Mouse (Mus musculus) CH12F3 (cell line): ENCODE results near the gene Prr15l.

ENCODE experiments used
- in situ Hi-C: fragments of 300-500 bp; cut with MboI; formaldehyde crosslinking; loops from 2 replicates; pipeline ENCODE4 v1.14.3; 2020; ENCODE audit warnings: low sequenced_read_pairs

Prr15l gene

DNA sequence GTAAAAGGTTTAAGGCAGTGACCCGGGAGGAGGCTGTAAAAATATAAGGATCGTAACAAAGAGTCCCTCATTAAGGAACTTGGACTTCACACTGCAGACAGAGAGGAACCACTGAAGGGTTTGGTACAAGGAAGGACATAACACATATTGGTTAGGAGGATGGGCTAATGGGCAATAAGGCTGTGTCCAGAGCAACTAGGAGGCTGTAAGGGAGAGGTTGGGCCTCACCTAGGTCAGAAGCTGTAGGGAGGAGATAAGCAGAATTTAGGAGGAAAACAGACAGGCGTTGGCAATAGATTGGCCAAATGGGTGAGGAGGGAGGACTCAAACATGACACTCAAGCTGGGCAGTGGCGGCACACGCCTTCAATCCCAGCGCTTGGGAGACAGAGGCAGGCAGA, 10.5 kb upstream of the Prr15l start:
- in situ Hi-C loops, result loop anchor here (10.0 kb wide), 1 partner anchor 53 kb away; no protein-coding TSS in a partner anchor

DNA sequence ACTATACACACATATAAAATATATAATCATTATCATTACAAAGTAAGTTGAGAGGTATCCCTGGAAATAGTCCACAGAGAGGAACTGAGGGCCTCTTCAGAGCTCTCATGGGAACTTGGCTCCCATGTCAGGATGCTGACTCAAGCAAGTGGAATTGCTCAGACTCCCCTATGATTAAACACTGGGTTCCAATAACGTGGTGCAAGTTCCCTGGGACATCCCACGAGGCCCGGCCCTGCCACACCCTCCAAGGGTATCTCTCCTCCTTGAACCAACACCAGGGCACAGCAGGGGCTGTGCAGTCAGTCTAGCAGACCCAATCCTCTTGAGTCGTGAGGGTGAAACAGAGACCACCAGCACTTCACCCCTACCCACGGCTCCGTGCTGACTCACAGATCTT, 8.9 kb upstream of the Prr15l start:
- in situ Hi-C loops, result loop anchor here (10.0 kb wide), 1 partner anchor 54 kb away; no protein-coding TSS in a partner anchor

DNA sequence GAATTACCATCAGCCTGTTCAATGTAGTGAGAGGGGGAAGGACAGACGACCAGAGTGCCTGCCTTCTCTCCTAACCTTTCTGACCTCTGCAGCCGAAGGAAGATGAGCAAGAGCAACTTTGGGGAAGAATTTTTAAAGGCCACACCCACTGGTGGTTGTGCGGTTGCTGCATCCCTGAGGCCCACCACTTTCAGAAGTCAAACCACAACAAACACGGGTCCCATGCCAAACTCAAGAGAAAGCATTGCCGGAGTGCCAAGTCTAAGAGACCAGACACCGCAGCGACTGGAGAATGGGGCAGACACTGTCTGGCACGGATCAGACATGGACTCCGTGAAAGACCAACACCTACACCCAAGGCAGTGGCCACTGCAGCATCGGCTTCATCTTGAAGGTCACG, 3.0 kb upstream of the Prr15l start:
- in situ Hi-C loops, result loop anchor here (5.0 kb wide), 1 partner anchor 37 kb away; no protein-coding TSS in a partner anchor

DNA sequence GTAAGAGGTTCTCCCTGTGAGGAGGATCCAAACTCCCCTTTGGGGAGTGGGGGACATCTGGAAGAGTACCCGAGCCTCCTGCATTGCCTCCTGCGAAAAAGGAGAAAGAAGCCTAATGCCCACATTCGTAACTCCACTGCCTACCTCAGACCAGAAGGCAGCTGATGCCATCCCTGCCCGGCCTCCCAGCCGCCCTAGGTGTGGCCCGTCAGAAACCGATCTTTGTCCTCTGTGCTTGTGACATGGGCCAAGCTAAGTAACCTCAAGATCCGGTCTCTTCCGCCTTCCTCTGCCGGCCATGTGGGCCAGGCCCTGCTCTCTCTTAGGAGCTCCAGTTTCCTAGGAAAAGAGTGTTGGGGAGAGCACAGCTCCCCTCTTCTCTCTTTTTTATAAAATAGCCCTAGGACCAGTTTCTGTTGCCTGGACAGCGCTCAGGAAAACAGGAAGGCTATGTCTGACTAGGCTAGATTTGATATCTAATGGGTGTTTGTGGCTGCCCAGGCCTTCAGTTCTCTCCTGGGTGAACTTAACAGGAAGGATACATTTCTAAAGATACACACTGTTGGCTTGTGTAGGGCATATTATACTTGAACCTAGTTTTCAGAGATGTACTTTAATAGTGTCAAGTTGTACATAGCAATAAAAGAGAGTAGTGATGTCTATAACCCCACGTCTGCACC, 2.3 kb upstream of the Prr15l start:
- in situ Hi-C loops, result loop anchor here (5.0 kb wide), 1 partner anchor 37 kb away; no protein-coding TSS in a partner anchor

DNA sequence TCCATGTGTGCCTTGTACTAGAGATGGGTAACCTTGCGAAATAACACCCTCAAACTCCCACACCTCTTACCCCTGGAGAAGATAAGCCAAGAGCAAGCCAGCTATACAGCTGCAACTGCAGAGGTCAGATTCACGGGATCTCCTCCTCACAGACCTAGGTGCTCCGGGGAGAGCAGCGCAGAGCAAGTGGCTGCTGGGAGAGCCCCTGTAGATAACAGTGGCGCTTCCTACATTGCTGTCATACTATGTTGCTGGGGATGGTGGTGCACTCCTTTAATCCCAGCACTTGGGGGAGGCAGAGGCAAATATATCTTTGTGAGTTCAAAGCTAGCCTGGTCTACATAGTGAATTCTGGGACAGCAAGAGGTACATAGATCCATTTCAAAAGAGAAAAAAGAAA, 1.3 kb upstream of the Prr15l start:
- in situ Hi-C loops, result loop anchor here (5.0 kb wide), 1 partner anchor 36 kb away; no protein-coding TSS in a partner anchor

DNA sequence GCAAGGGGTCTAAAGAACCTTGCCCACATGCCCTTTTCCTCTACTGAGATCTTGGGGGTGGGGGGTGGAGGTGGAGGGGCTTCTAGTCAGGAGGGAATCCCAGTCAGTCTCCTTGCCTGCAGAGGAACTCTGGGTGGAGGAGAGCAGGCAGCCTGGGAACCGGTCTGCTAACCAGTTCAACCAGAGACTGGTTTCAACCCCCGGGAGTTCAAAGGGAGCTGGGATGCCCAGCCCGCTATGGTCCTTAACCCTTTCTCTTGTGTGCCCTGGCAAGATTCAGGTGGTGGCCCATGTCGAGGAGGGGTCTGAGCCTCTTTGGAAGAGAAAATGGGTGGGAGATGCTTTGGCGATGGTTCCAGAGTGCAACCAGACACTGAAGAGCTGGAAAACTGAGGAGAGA, 787 bp downstream of the Prr15l start:
- in situ Hi-C loops, result loop anchor here (5.0 kb wide), 1 partner anchor 34 kb away; no protein-coding TSS in a partner anchor

DNA sequence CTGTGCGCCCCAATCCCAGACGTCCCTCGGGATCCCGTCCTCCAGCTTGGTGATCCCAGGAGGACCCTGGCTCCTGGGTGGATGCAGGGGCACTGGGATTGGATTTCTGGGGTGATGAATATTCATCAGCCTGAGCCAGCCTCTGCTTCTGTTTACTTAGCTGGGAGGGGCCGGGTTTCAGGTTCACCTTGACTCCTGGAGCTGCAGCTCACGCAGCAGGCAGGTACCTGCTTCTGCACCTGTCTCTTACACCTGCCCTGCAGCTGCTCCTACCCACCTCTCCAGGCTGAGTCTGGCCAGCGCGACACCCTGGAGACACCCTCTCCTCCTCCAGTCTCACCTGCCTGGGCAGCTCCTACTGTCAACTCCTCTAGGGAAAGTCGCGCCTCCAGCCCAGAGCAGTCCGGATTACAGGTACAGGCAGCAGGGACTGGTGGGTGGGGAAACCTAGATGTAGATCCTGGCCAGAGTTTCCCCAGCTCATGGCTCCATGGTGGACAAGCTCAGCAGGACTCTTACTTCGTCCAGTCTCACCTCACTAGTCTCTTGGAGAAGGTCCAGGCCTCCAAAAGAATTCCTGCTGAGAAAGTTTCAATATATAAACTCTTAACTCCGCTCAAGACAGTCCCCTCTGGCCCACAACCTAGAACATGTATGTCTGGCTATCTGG, 1.3 kb downstream of the Prr15l start:
- in situ Hi-C loops, result loop anchor here (5.0 kb wide), 1 partner anchor 33 kb away; no protein-coding TSS in a partner anchor

DNA sequence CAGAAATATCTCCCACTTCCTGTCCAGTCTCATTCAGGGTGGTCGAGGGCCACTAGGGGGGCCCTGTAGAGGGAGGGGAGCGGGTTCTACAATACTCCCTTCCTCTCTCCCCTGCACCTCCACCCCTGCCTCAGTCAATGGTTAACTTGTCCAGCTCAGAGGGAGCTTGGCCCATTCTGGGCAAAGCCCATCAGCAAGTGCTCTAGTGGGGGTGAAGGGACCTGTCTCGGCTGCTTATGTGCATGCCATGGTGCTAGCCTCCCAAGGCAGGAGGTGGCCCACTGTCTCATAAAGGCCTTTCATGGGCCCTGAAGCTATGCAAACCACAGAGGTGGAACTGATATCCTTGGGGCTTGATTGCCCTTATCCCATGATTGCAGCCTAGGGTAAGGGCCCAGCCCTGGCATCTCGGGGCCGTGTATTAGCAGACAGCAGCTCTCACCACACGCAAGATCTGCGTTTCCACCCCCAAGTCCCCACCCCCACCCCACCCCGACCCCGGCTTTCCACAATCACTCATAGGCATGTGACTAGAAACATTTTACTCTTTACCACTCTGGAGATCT, 1.9 kb downstream of the Prr15l start:
- in situ Hi-C loops, result loop anchor here (5.0 kb wide), 1 partner anchor 32 kb away; no protein-coding TSS in a partner anchor

DNA sequence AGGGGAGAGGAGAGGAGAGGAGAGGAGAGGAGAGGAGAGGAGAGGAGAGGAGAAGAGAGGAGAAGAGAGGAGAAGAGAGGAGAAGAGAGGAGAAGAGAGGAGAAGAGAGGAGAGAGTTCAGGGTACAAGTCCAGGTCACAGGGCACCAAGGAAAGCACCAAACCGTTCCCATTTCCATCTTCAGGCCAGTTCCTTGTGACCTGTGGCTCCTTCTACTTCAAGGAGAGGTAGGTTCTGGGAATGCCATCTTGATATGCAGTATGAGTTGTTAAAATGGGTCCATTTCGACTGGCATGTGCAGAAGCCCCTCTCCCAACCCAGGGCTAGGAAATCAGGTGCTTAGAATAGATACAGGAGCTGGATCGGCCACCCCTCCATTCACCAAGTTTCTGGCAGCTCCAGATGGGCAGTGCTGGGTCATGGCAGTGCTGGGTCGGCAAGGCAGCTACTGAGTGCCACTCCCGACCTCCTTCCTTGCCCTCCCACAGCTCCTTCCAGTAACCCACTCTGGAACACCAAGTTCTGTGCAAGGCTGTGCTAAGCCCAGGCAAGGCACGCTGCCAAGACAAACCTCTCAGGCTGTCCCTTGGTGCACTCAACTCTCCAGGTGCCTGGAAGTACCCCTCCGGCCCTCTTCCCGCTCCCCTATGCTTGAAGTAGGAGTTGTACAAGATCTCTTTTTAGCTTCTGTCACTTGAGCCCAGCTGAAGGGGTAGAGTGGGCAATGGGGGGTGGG, 3.6 kb downstream of the Prr15l start:
- in situ Hi-C loops, result no loop called here

DNA sequence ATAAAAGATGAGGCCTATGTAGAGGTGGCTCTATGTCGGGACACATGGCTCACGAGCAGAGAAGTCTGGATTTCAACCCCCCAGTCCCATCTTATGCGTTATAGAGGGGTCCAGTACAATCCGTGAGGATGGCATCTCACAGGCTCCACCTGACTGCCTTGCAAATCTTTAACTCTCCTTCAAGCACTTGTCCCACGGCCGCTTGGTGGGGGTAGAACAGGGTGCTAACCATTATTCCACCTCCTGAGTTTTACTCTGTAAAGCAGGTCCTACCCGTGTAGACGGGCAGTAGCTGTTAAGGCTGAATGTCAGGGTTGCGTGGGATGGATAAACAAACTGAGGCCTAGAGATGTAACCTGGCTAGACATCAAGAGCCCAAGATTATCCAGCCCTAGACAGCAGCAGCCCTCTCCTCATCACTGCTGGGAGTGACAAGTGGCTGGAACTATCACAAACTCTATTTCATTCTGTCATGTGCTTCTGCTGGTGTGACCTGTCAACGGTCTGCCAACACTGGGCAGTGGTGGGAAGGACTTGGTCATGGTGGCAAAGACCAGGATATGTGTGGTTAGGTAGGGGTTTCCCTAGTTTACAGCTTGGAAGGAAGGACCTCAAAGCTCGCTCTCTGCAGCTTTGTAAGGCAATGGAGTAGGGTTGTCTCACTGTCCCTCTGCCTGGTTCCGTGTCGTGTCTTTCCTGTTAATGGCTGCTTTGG, 5.8 kb downstream of the Prr15l start:
- in situ Hi-C loops, result no loop called here

DNA sequence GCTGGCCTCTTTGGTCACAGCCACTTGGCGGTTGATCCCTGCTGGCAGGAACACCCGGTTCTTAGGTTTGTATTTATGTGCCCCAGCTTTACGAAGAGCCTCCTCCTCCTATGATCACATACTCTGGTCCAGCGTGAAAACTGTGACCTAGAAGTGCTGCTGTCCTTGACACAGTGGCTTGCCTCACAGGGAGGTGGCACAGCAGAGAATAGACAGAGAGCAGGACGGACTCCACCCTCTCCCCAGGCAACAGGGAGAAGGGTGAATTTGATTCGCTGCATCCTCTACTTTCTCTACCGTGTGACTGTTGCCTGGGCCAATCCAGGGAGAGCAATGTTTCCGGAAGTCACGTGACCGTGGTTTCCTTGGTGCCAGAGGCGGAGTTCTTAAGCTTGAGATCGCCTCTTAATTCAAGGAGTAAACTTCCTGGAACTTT, 7.0 kb downstream of the Prr15l start:
- in situ Hi-C loops, result no loop called here

DNA sequence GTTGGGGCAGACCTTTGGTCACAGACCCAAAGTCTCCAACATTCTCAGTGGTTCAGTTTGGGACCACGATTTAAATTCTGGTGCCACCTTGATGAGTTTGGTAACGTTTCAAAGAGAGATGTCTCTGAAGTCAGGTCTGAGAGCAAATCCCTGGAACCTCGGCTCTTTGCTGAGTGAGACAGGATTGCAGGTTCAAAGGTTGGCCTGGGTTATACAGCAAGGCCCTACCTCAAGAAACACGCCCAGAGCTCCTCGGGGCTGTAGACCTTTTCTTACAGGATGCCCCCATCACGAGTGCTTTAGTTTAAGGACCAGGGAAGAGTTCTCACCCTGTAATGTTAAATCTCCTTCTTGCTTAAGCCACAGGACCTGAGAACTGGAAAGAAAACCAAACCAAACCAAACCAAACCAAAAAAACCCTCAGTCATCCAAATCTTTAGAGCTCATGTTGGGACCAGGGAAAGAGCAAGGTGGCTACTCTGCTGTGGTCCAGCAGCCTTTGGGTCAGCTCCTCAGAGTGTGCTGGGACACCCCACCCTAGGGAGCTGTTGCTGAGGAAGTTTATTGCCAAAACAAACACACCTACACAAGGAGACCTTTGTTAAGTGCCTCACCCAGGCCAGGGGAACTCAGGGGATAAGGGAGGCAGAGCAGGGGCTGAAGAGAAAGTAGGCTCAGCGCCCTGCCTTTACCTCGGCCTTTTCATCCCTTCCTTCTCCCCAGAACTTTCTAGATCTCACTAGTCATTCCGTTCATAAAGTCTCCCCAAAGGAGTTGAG, 8.2 kb downstream of the Prr15l start:
- in situ Hi-C loops, result no loop called here

DNA sequence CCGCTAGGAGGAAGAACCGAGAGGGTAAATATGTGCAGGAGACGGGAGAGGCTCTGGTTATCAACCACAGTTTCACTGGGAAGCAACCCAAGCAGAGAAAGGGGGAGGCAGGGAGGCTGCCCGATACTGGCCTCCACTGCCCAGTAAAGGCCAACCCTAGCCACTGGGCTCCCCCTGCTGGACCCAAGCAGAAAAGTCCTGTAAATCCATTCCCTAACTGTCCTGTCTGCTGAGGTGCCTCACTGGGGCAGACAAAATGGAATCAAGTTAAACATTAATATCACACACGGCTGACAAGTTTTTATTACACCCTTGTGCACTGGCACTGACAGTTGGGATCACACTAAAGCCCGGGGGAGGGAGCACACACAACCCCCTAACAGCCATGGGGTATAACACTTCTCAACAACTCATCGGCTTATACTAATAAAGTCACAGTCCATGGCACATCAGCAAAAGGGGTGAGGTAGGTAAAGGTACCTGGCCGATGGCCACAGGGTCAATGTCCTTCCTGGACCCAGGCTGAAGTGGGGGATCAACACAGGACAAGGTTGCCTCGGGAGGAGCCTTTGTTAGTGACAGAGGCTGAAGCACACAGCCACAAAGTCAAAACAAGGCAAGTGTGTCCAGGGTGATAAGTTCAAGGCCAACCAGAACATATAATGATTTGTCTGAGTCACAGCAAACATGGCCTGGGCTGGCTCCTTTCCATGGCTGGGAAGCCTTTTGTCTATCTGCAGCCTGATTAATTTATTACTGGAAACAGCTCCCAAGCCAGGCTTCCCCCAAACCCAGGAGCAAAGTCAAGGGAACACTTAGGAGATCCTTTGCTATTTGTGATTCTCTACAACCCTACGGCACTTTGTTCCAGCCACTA, 9.9 kb downstream of the Prr15l start:
- in situ Hi-C loops, result no loop called here

DNA sequence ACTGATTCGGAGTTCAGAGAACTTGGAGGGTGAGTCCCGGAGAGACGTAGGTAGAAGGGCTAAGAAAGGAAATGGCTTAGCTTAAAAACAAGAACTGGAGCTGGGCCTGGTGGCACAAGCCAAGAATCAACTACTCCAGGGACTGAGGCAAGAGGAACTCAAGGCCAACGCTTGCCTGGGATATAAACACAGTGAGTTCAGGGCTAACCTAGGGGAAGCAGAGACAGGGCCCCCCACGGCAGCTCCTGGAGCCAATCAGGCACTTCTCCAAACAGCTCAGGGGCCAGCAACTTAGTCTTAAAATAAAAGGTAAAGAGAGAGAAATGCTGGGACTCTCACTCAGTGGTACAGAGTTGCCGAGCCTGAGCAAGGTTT, 10.5 kb downstream of the Prr15l start:
- in situ Hi-C loops, result no loop called here

DNA sequence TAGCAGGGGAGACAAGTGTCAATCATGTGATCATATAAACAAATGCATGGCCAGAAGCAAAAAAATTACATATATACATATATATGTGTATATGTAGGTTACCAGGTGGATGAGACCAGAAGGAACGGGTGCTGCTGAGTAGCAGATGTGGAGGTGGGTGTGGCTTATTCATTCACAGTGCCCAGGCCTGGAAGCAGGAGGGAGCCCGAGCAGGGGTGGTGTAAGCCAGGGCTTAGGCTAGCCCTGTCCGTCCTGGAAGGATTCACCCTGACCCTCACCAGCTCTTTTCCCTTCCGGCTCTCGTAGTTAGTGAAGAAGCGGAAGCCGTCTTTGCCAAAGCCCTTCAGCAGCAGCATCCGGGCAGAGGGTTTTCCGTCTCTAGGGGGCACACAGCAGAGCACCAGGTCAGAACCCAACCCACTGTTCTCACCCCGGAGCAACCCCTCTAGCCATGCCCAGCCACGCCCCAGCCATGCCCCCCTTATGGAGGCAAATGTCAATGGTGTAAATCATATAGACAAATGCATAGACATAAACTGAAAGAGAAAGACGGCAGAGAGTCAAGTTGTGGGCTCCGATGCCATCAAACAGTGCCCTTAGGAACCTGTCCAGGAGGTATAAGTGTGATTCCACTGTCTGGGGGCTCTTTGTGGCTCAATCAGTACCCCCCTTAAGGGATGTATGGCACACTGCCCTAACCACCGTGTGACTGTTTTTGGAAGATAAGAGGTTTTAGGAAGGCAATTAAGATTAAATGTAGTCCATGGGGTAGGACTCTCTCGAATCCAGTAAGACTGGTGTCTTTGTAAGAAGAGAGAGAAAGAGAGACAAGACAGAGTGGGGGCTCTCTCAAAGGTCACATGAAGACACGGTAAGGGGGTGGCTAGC, 12.9 kb downstream of the Prr15l start:
- in situ Hi-C loops, result no loop called here

DNA sequence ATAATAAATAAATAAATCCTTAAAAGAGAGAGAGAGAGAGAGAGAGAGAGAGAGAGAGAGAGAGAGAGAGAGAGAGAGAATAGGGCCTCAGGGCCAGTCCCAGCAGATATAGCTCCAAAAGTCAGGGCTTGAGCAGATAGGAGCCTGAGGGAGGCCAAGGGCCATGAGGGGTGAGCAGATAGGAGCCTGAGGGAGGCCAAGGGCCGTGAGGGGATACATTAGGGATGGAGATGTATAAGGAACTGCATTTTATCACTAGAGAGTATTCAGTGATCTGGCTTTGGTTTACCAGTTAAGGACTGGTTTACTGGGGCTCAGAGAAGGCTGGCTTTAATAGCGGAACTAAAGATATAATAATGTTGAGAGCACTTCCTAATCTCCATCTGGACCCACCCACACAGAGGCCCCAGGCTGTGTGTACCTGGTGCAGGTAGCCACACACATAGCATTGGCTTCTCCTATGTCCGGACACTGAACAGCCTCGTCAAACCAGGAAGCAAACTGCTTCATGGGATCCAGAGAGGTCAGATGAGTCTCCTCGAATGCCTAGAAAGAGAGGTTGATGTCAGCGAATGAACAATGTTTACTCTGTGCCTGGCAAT, 14.2 kb downstream of the Prr15l start:
- in situ Hi-C loops, result no loop called here

DNA sequence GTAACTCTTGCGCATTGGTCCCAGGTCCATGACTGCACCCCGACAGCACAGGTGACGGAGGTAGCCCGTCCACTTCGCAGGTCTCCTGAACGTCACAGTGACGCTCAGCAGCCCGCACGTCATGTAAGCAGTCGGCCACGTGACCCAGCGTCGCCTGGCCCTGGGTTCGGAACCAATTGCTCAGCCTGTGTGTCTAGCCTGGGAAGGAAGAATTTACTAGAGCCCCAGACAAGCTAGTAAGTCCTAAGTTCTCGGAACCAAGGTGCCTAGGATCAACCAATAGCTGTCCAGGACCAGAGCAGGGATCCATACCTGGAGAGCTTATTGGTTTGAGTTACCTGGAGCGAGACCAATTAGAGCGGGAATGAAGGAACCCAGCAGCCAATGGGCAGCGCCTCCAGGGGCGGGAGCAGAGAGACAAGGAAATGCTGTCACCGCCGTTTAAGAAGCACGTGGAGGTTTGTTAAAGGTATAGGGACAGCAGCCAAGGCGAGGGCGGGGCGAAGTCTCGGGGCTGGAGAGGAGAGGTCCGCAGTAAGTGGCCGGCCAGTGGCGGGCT, 15.9 kb downstream of the Prr15l start, which contains the start of gene Pnpo:
Pnpo (minus strand) TSS at position 241 of the 559 bp plus-strand sequence.
- in situ Hi-C loops, result no loop called here
